Mouse (Mus musculus) forebrain, embryonic 13.5 days (tissue): Measurements from ENCODE around the gene Cxcl1. TPM values are rescaled to one million over a fixed set of nuclear protein-coding genes. Genes with fewer than 3 reads are reported as not detected.
A peak's percentile ranks its signal among the peaks of the same experiment; 100 is the strongest.
"Not testable (repeated sequence)": the region's sequence is repeated elsewhere in the genome, so short reads cannot be mapped to it uniquely, and the experiment has no call there.

ENCODE experiments used
- ATAC-seq: fragments of 200-750 bp; cut with Nextera tagmentation; 2 replicates; pipeline ENCODE4 v1.8.0; 2017
- H3K27ac ChIP-seq: fragments of 300-500 bp; sonication (generic); 2 replicates; pipeline ENCODE4 v1.5.1; 2015; ENCODE audit warnings: inconsistent platforms, mild to moderate bottlenecking, moderate library complexity
- H3K27me3 ChIP-seq: fragments of 300-500 bp; sonication (generic); 2 replicates; pipeline ENCODE4 v1.6.1; 2015; ENCODE audit warnings: mild to moderate bottlenecking, inconsistent platforms
- H3K36me3 ChIP-seq: fragments of 300-500 bp; sonication (generic); 2 replicates; pipeline ENCODE4 v1.6.1; 2015; ENCODE audit warnings: mild to moderate bottlenecking, inconsistent platforms; ENCODE audit not compliant: poor library complexity, severe bottlenecking
- H3K4me1 ChIP-seq: fragments of 300-500 bp; sonication (generic); 2 replicates; pipeline ENCODE4 v1.6.1; 2015; ENCODE audit warnings: inconsistent platforms
- H3K4me2 ChIP-seq: fragments of 300-500 bp; sonication (generic); 2 replicates; pipeline ENCODE4 v1.6.1; 2015; ENCODE audit warnings: inconsistent platforms, mild to moderate bottlenecking, moderate library complexity
- H3K4me3 ChIP-seq: fragments of 300-500 bp; sonication (generic); 2 replicates; pipeline ENCODE4 v1.5.1; 2015; ENCODE audit warnings: mild to moderate bottlenecking, inconsistent platforms
- H3K9ac ChIP-seq: fragments of 300-500 bp; sonication (generic); 2 replicates; pipeline ENCODE4 v1.6.1; 2015; ENCODE audit warnings: mild to moderate bottlenecking, inconsistent platforms
- H3K9me3 ChIP-seq: fragments of 300-500 bp; sonication (generic); replicated peaks from 2 replicates; pipeline ENCODE4 v1.6.1; 2016; ENCODE audit warnings: inconsistent platforms
- WGBS: fragments of 180-500 bp; shearing (Covaris S2); methylation state at CpG from one replicate; pipeline ENCODE4 v1.1.7; 2015; 5-methylcytosine and 5-hydroxymethylcytosine counted together
- polyA plus RNA-seq: library from polyadenylated mRNA; unstranded; fragments of >200 nt; fragmentation: Nextera tagmentation; extraction: Ambion mirVana; gene quantifications from 2 replicates; pipeline ENCODE4 v1.2.1, GENCODE M21; 2015

Gene Cxcl1
- 0.19 TPM in 1 of 2 replicates, not detected in the other for polyA plus RNA-seq

GRCm38 (mm10) chr5:90890519-90891463 lies at the start of gene Cxcl1:
TSS of gene Cxcl1 (plus strand) at chr5:90891241.
- H3K36me3 ChIP-seq: no peaks in the 10 kb centered on the region
- H3K4me1 ChIP-seq: peaks cover 5% of the 10 kb centered on the region
- H3K9ac ChIP-seq: peak within 1 kb of the TSS; percentile 60
- peak within 1 kb of the TSS; percentile 46 for H3K4me3 ChIP-seq
- WGBS: 5% methylated on average over 30 of the region's 30 CpGs
- no peak within 1 kb of the TSS for H3K27ac ChIP-seq
- no peaks in the 10 kb centered on the region for H3K9me3 ChIP-seq
- peak; percentile 87 for ATAC-seq
- peak within 1 kb of the TSS; percentile 78 for H3K4me2 ChIP-seq
- H3K27me3 ChIP-seq: peaks cover 10% of the 10 kb centered on the region; the same call in 1 of the 2 replicates

DNA sequence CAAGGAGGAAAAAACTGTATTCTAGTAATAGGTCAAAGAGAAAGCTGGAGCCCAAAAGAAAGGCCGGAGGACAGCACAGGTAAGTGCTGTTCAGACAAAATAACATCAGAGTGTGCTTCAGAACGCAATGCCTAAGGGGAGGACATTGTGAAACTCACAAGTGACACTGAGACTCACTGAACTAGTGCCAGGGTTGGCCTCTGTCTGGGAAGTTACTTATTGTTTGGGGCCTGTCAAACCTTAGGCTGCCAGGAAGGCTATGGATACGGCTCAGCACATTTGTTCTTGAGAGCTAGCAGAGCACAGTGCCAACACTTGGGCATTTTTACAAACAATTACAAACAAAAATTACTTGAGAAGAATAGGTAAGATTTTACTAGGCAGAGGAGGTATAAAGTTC lies 47.1 kb upstream of the Cxcl1 start:
- Histone ChIP-seq H3K27me3 (no peaks in the 10 kb centered on the region), H3K4me3 (no peak overlapping the region), H3K9ac (no peak overlapping the region), H3K4me1 (no peaks in the 10 kb centered on the region), H3K36me3 (no peaks in the 10 kb centered on the region), H3K27ac (no peak overlapping the region), H3K4me2 (no peak overlapping the region), H3K9me3 (no peaks in the 10 kb centered on the region)
- ATAC-seq: no peak
- WGBS: 87% methylated on average over 3 of the region's 3 CpGs

- H3K27me3 ChIP-seq, H3K27ac ChIP-seq, H3K9me3 ChIP-seq, H3K4me1 ChIP-seq, H3K9ac ChIP-seq, H3K4me2 ChIP-seq, ATAC-seq, H3K36me3 ChIP-seq, H3K4me3 ChIP-seq: not testable (repeated sequence)
- 93% methylated on average over 7 of the region's 7 CpGs for WGBS
Measured at GRCm38 (mm10) chr5:90850096-90850495, 40.9 kb upstream of the Cxcl1 start.

DNA sequence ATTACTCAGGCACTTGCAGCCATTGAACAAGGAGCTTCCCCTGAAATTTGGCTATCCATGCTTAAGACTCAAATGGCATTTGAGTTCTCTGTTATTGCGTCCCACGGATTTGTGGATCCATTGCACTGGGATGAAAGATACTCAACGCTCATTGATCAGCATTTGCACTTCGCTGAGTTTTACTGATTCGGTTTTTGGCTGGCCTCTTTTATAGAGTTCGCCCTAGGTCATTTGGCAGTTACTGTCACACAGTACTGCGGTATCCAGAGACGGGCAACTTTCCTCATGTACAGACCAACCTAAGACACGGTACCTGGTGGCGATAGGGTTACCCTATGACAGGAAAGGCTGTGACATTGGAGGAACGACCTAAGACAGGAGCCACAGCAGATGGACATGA lies 39.6 kb upstream of the Cxcl1 start:
- H3K4me1 ChIP-seq, H3K36me3 ChIP-seq, ATAC-seq, H3K4me2 ChIP-seq, H3K9ac ChIP-seq, H3K4me3 ChIP-seq, H3K27me3 ChIP-seq, H3K9me3 ChIP-seq, H3K27ac ChIP-seq: not testable (repeated sequence)
- WGBS: 94% methylated on average over 11 of the region's 11 CpGs

GRCm38 (mm10) chr5:90853206-90853605 lies 37.8 kb upstream of the Cxcl1 start:
- Histone ChIP-seq H3K4me3 (no peak overlapping the region), H3K27me3 (no peaks in the 10 kb centered on the region), H3K9ac (no peak overlapping the region), H3K4me2 (no peak overlapping the region), H3K27ac (no peak overlapping the region), H3K4me1 (no peaks in the 10 kb centered on the region), H3K9me3 (no peaks in the 10 kb centered on the region), H3K36me3 (no peaks in the 10 kb centered on the region)
- WGBS: 93% methylated on average over 4 of the region's 4 CpGs
- ATAC-seq: no peak

DNA sequence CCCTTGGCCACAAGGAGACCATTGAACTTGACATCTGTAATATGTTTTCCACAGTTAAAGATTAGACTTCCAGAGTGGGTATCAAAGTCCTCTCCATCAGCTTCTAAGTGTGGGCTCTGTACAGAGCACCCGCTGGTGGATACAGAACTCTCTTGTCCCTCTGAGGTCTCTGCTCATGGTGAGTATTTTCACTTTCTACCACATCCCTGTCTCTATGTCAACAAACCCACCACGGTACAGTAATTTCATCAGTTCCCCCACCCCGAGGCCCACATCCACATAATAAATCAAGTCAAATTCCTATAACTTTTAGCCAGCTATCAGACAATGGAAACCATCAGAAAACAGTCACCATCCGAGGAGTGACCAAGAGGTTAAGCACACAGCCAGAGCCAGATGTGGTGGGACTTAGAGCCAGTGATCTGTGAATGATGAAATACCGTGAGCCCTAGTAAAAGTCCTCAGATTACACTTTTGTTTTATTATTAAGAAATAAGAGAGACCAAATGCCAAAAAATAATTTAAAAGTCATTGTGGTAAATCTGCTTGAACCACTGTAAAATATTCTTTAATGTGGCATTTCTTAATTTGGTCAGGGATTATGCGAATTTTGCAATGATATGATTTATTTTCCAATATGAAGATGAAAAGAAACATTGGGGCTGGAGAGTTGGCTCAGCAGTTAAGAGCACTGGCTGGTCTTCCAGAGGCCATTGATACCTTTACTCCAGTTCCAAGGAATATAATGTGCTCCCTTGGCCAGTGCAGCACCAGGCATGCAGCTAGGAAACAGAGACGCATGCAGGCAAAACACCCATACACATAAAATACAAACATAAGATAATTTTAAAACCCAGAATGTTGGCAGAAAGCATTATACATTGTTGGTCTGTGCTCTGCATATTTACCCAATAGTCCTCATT lies 35.5 kb upstream of the Cxcl1 start:
- Histone ChIP-seq H3K4me3 (no peak overlapping the region), H3K27ac (no peak overlapping the region), H3K9me3 (no peaks in the 10 kb centered on the region), H3K9ac (no peak overlapping the region), H3K36me3 (no peaks in the 10 kb centered on the region), H3K4me1 (no peaks in the 10 kb centered on the region), H3K4me2 (no peak overlapping the region), H3K27me3 (no peaks in the 10 kb centered on the region)
- no peak for ATAC-seq
- 87% methylated on average over 7 of the region's 7 CpGs for whole genome bisulfite sequencing

GRCm38 (mm10) chr5:90857463-90857862 lies 33.6 kb upstream of the Cxcl1 start:
- H3K36me3 ChIP-seq: no peaks in the 10 kb centered on the region
- H3K4me2 ChIP-seq: no peak overlapping the region
- H3K9ac ChIP-seq: no peak overlapping the region
- no peak for ATAC-seq
- H3K9me3 ChIP-seq: no peaks in the 10 kb centered on the region
- no peak overlapping the region for H3K4me3 ChIP-seq
- 81% methylated on average over 5 of the region's 5 CpGs for WGBS
- H3K27me3 ChIP-seq: no peaks in the 10 kb centered on the region
- H3K4me1 ChIP-seq: no peaks in the 10 kb centered on the region
- H3K27ac ChIP-seq: no peak overlapping the region

GRCm38 (mm10) chr5:90858429-90858828 lies 32.6 kb upstream of the Cxcl1 start:
- no peaks in the 10 kb centered on the region for H3K27me3 ChIP-seq
- no peaks in the 10 kb centered on the region for H3K4me1 ChIP-seq
- H3K4me3 ChIP-seq: no peak overlapping the region
- H3K4me2 ChIP-seq: no peak overlapping the region
- no peak for ATAC-seq
- H3K27ac ChIP-seq: no peak overlapping the region
- no peaks in the 10 kb centered on the region for H3K36me3 ChIP-seq
- 84% methylated on average over 2 of the region's 2 CpGs for WGBS
- H3K9ac ChIP-seq: no peak overlapping the region
- H3K9me3 ChIP-seq: no peaks in the 10 kb centered on the region

- no peaks in the 10 kb centered on the region for H3K9me3 ChIP-seq
- H3K27ac ChIP-seq: no peak overlapping the region
- H3K9ac ChIP-seq: no peak overlapping the region
- no peaks in the 10 kb centered on the region for H3K27me3 ChIP-seq
- H3K4me3 ChIP-seq: no peak overlapping the region
- H3K4me1 ChIP-seq: no peaks in the 10 kb centered on the region
- no peaks in the 10 kb centered on the region for H3K36me3 ChIP-seq
- H3K4me2 ChIP-seq: no peak overlapping the region
- no peak for ATAC-seq
- WGBS: 87% methylated on average over 3 of the region's 3 CpGs
Measured at GRCm38 (mm10) chr5:90859031-90859430, 32.0 kb upstream of the Cxcl1 start.

DNA sequence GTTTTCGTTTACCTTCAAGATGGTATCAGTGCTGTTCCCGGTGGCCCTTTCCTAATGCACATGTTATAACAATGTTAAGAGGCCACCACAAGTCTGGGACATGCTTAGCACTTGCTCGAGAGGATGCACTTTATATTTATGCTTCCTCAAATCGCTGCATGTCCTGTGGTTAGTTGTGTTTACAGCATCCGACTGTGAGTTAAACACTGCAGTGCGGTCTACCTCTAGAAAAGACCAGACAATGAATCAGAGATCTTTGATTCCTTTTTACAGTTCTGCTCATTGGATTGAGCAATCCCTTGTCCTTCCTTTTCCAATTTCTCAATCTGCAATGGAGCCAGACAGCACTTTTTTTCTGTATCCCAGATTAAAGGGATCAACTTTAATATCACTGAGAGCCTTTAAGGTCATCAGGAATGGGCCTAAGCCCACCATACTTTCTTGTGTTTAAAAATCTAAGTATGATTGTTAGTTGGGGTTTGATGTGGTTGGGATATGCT lies 29.1 kb upstream of the Cxcl1 start:
- H3K9ac ChIP-seq: no peak overlapping the region
- H3K27me3 ChIP-seq: no peaks in the 10 kb centered on the region
- no peak overlapping the region for H3K4me2 ChIP-seq
- H3K27ac ChIP-seq: no peak overlapping the region
- no peaks in the 10 kb centered on the region for H3K36me3 ChIP-seq
- no peak for ATAC-seq
- H3K4me1 ChIP-seq: no peaks in the 10 kb centered on the region
- WGBS: 86% methylated on average over 6 of the region's 6 CpGs
- H3K4me3 ChIP-seq: no peak overlapping the region
- no peaks in the 10 kb centered on the region for H3K9me3 ChIP-seq

- Histone ChIP-seq H3K27ac (no peak overlapping the region), H3K4me1 (no peaks in the 10 kb centered on the region), H3K36me3 (no peaks in the 10 kb centered on the region), H3K9me3 (no peaks in the 10 kb centered on the region), H3K9ac (no peak overlapping the region), H3K27me3 (no peaks in the 10 kb centered on the region), H3K4me2 (no peak overlapping the region), H3K4me3 (no peak overlapping the region)
- no peak for ATAC-seq
Measured at GRCm38 (mm10) chr5:90866770-90867169, 24.3 kb upstream of the Cxcl1 start.

DNA sequence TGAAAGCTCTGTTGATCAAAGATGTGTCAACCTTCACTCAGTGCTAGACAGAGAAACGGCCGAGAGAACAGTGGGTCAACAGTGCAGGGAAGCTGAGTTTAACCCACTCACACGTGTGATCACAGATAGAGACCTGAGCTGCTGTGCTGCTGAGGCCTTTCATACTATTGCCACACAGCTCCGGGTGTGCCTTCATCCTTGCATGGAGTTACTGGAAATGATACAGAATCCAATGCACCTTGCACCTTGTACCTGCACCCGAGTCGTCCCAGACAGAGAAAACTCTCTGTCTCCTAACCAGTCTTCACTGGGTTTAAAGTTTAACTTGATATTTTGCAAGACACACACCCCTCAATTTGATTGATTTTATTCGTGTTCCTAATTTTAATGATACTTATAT lies 18.7 kb upstream of the Cxcl1 start:
- H3K4me1 ChIP-seq: no peaks in the 10 kb centered on the region
- H3K4me3 ChIP-seq: no peak overlapping the region
- 88% methylated on average over 7 of the region's 7 CpGs for WGBS
- H3K27me3 ChIP-seq: no peaks in the 10 kb centered on the region
- no peak overlapping the region for H3K9ac ChIP-seq
- no peaks in the 10 kb centered on the region for H3K9me3 ChIP-seq
- no peak overlapping the region for H3K27ac ChIP-seq
- H3K4me2 ChIP-seq: no peak overlapping the region
- H3K36me3 ChIP-seq: no peaks in the 10 kb centered on the region
- no peak for ATAC-seq
